Mouse (Mus musculus) ovary, adult 18-20 months (tissue): ENCODE measurements around the gene Gpank1.
"Not testable (repeated sequence)": the region's sequence is repeated elsewhere in the genome, so short reads cannot be mapped to it uniquely, and the experiment has no call there.

Experiments used
- DNase-seq: peaks from one replicate; pipeline ENCODE4 v3.0.0; 2022; ENCODE audit warnings: low spot score, mixed read lengths

Gene Gpank1

GRCm38 (mm10) chr17:35100196-35100765 lies 21.0 kb upstream of the Gpank1 start:
- no peak for DNase-seq

GRCm38 (mm10) chr17:35101161-35101560 lies 20.1 kb upstream of the Gpank1 start:
- no peak for DNase-seq

- DNase-seq = no peak
Observed at GRCm38 (mm10) chr17:35102299-35102698, 19.0 kb upstream of the Gpank1 start.

- DNase-seq = no peak
Observed at GRCm38 (mm10) chr17:35103221-35103690, 18.0 kb upstream of the Gpank1 start.

GRCm38 (mm10) chr17:35104079-35104478 lies 17.2 kb upstream of the Gpank1 start:
- DNase-seq = no peak

- DNase-seq = no peak
Observed at GRCm38 (mm10) chr17:35104754-35105153, 16.5 kb upstream of the Gpank1 start.

GRCm38 (mm10) chr17:35105740-35106389 lies 15.4 kb upstream of the Gpank1 start:
- DNase-seq = no peak

GRCm38 (mm10) chr17:35106522-35106921 lies 14.7 kb upstream of the Gpank1 start:
- no peak for DNase-seq

- no peak for DNase-seq
Observed at GRCm38 (mm10) chr17:35108097-35108496, 13.2 kb upstream of the Gpank1 start, which contains the start of gene Ly6g5c. Ly6g5c (plus strand) TSS chr17:35108279.

- no peak for DNase-seq
Observed at GRCm38 (mm10) chr17:35111774-35112173, 9.5 kb upstream of the Gpank1 start.

- DNase-seq = no peak
Observed at GRCm38 (mm10) chr17:35115046-35116019, 5.9 kb upstream of the Gpank1 start, which contains the start of gene Ly6g5b. Ly6g5b (minus strand) TSS chr17:35115428.

GRCm38 (mm10) chr17:35120745-35121142 lies 511 bp upstream of the Gpank1 start:
- no peak for DNase-seq

GRCm38 (mm10) chr17:35121871-35122303 lies 632 bp downstream of the Gpank1 start, which contains the start of gene Csnk2b:
Csnk2b (minus strand) TSS chr17:35122053.
- DNase-seq = no peak

GRCm38 (mm10) chr17:35123287-35123686 lies 2.0 kb downstream of the Gpank1 start:
- DNase-seq = not testable (repeated sequence)

- not testable (repeated sequence) for DNase-seq
Observed at GRCm38 (mm10) chr17:35124261-35124896, 3.1 kb downstream of the Gpank1 start.

- no peak for DNase-seq
Observed at GRCm38 (mm10) chr17:35125081-35125480, 3.8 kb downstream of the Gpank1 start.

- DNase-seq = no peak
Observed at GRCm38 (mm10) chr17:35125578-35125977, 4.3 kb downstream of the Gpank1 start.

GRCm38 (mm10) chr17:35126206-35126611 lies 5.0 kb downstream of the Gpank1 start, which contains the start of gene D17H6S53E:
D17H6S53E (plus strand) TSS chr17:35126373.
- peak; percentile 60 for DNase-seq

- no peak for DNase-seq
Observed at GRCm38 (mm10) chr17:35127017-35127416, 5.8 kb downstream of the Gpank1 start.

- no peak for DNase-seq
Observed at GRCm38 (mm10) chr17:35128996-35129395, 7.7 kb downstream of the Gpank1 start.

- no peak for DNase-seq
Observed at GRCm38 (mm10) chr17:35131038-35131437, 9.8 kb downstream of the Gpank1 start.
